Mouse (Mus musculus) liver, embryonic 14.5 days (tissue): Measurements from ENCODE around the gene 4932438H23Rik.

Experiments used
- CTCF ChIP-seq: IDR thresholded peaks from 2 replicates; pipeline ENCODE4 v1.5.1; 2016; ENCODE audit warnings: antibody characterized with exemption, low read depth, control low read depth
- EP300 ChIP-seq: IDR thresholded peaks from 2 replicates; pipeline ENCODE4 v1.6.1; 2016; ENCODE audit warnings: antibody characterized with exemption, low read depth

- TF ChIP-seq CTCF, result no peak
- TF ChIP-seq EP300, result no peak
Measured at GRCm38 (mm10) chr16:91009942-91010529, 84.9 kb downstream of the 4932438H23Rik start.
